Mouse (Mus musculus): ENCODE data around the gene Wipf2. TPM values are rescaled to one million over a fixed set of nuclear protein-coding genes. Genes with fewer than 3 reads are reported as not detected.
"Not testable (repeated sequence)": the region's sequence is repeated elsewhere in the genome, so short reads cannot be mapped to it uniquely, and the experiment has no call there.

The Wipf2 gene
- total RNA-seq, 1 experiment from 2014 or later, result 6.7 TPM

DNA sequence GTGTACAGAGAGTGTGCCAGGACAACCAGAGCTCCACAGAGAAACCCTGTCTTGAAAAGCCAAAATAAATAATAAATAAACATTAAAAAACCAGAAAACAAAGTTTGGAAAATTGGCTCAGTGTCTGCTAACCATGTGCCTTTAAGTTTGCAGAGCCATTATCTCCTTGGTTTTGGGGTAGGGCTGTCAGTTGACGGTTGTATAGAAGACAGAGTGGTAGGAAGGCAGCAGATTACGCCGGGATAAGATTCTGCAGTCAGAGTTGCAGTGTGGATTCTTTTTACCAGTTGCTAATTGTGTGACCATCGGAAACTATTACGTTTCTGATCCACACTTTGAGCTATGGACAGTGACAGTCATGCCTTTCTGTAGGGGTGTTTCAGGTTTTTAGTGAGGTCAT lies 26.5 kb downstream of the Wipf2 start:
- no peak for ATAC-seq (replicated peaks in 1 of 2; ENCODE audit: insufficient read depth in 1 of 2, low FRiP score in 2 of 2, low TSS enrichment in 1 of 2, low read depth in 1 of 2, poor library complexity in 2 of 2, severe bottlenecking in 2 of 2)

DNA sequence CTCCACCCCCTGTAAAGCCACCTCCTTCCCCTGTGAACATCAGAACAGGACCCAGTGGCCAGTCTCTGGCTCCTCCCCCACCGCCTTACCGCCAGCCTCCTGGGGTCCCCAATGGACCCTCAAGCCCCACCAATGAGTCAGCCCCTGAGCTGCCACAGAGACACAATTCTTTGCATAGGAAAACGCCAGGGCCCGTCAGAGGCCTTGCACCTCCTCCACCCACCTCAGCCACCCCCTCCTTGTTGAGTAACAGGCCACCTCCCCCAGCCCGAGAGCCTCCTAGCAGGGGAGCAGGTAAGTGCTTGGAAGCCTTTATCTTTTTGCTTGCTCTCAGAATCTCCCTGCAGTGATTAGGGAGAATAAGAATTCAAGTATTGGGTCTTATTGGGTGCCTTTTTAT lies 29.0 kb downstream of the Wipf2 start:
- ATAC-seq (replicated peaks in 1 of 2; ENCODE audit: insufficient read depth in 1 of 2, low FRiP score in 2 of 2, low TSS enrichment in 1 of 2, low read depth in 1 of 2, poor library complexity in 2 of 2, severe bottlenecking in 2 of 2), result no peak

DNA sequence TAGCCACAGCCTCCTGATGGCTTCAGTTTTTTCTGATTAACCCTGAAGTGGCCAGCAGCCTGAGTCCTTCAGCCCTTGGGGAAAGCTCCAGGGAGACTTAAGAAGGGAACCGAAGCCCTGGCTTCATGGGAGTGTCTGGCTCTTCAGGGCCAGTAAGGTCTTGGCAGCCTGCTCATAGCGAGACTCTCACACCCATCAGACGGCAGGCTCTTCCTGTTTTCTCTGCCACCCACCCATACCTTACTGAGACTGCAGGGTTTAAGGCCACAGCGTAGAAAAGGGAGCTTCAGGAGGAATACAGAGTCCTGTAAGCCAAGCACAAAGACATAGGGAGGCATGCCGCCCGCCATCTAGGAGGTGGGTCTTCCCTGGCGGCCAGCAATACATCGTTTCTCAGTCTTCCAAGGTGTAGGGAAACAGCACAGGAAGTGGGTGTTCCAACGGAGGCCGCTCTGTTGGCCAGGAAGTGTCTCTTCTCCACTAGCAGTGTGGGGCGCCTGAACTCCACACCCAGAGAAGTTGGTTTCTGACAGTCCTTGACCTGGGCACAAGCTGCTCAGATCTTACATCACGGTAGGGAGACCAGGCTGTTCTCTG lies 37.2 kb downstream of the Wipf2 start:
- ATAC-seq (replicated peaks in 1 of 2; ENCODE audit: insufficient read depth in 1 of 2, low FRiP score in 2 of 2, low TSS enrichment in 1 of 2, low read depth in 1 of 2, poor library complexity in 2 of 2, severe bottlenecking in 2 of 2), result peak; percentile 59 to 77

DNA sequence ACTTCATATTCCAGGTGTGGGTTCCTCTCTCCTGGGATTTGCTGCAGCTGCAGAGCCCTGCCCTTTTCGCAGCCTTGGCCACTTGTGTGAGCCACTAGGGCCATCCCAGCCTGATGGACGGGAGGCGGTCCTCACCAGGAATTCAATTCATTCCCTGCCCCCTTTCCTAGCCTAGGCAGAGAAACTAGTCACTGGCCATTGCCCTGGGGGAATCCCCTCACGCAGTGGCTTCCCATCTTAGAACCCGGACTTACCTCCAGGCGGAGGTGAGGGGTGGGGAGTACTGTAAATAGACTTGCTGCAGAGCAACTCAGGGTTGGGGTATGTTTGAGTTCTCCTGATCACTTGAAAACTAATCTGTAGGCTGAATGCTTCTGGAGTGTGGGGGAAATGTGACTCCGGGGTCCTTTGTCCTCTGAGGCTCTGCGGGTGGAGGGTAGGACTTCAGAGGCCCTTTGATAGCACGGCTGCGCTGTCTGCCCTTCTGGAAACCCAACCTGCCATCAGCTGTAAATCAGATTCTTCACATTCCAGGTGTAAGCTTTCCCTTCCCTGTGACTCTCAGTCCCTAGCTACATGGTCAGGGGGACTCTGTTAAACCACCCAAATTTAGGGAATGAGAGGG lies 39.3 kb downstream of the Wipf2 start:
- ATAC-seq (replicated peaks in 1 of 2; ENCODE audit: insufficient read depth in 1 of 2, low FRiP score in 2 of 2, low TSS enrichment in 1 of 2, low read depth in 1 of 2, poor library complexity in 2 of 2, severe bottlenecking in 2 of 2), result no peak

DNA sequence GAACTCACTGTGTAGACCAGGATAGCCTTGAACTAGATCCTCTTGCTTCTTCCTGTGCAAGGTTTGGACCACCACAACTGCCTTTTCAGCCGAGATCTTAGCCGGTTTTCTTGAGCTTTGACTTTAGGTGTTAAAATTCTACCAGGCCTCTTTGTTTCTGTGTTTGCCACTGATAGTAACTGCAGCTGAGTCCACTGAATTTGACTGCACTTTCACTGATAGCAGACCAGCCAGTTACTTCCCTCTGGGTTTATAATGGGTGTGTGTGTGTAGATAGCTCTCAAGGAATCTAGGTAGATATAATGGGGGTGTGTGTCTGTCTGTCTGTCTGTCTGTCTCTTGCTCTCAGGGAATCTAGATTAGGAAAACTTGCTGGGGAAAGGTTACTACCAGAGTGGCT lies 41.1 kb downstream of the Wipf2 start:
- ATAC-seq (replicated peaks in 1 of 2; ENCODE audit: insufficient read depth in 1 of 2, low FRiP score in 2 of 2, low TSS enrichment in 1 of 2, low read depth in 1 of 2, poor library complexity in 2 of 2, severe bottlenecking in 2 of 2), result no peak

DNA sequence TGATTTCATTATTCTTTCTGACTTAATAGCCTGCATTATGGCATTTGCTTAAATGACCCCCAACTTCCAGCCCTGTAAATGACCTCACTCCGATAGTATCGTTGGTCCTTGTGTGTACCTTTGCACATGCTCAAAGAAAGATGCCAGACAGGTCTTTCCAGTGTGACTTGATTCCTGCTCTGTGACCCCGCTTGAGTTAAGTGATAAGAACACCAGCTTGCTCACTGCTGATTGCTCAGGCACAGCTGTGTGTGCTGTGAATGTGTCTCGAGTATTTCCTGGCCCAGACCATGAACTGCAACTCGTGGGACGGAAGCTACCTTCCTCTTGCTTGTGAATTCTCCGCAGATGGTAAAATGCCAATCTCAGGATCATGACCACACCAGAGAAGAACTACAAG lies 41.6 kb downstream of the Wipf2 start:
- no peak for ATAC-seq (replicated peaks in 1 of 2; ENCODE audit: insufficient read depth in 1 of 2, low FRiP score in 2 of 2, low TSS enrichment in 1 of 2, low read depth in 1 of 2, poor library complexity in 2 of 2, severe bottlenecking in 2 of 2)

DNA sequence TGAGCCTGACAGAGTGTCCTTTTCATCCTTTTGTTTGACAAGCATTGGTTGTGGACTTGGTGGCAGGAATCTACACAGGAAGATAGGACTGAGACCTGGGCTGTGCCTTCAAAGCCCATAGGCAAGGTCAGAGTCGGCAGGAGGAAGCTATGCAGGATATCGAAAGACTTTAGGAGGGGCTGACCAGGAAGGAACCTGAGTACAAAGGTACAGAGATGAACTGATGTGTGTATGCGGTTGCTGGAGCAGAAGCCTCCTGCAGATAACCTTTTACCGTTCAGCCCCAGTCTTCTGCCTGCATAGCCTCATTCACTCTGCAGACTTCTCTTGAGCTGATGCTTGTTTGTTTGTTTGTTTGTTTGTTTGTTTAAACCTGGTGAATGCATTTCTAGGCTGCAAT lies 42.1 kb downstream of the Wipf2 start:
- no peak for ATAC-seq (replicated peaks in 1 of 2; ENCODE audit: insufficient read depth in 1 of 2, low FRiP score in 2 of 2, low TSS enrichment in 1 of 2, low read depth in 1 of 2, poor library complexity in 2 of 2, severe bottlenecking in 2 of 2)

DNA sequence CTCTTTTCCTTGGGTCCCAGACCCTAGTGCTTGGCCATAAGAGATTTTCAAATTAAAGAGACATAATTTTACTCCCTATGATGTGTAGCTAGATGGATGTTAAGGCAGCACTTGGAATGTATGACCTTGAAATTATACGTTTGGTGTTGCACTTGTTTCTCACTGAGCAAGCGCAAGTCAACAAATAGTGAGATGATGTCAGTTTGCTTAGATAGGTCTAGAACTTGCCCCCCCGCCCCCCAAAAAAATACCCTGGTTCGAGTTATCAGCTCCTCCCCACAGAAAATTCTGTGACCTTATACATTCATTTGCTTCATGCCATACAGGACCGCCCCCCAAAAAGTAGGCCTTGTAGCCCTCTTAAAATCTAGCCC lies 43.6 kb downstream of the Wipf2 start:
- ATAC-seq (replicated peaks in 1 of 2; ENCODE audit: insufficient read depth in 1 of 2, low FRiP score in 2 of 2, low TSS enrichment in 1 of 2, low read depth in 1 of 2, poor library complexity in 2 of 2, severe bottlenecking in 2 of 2), result no peak

DNA sequence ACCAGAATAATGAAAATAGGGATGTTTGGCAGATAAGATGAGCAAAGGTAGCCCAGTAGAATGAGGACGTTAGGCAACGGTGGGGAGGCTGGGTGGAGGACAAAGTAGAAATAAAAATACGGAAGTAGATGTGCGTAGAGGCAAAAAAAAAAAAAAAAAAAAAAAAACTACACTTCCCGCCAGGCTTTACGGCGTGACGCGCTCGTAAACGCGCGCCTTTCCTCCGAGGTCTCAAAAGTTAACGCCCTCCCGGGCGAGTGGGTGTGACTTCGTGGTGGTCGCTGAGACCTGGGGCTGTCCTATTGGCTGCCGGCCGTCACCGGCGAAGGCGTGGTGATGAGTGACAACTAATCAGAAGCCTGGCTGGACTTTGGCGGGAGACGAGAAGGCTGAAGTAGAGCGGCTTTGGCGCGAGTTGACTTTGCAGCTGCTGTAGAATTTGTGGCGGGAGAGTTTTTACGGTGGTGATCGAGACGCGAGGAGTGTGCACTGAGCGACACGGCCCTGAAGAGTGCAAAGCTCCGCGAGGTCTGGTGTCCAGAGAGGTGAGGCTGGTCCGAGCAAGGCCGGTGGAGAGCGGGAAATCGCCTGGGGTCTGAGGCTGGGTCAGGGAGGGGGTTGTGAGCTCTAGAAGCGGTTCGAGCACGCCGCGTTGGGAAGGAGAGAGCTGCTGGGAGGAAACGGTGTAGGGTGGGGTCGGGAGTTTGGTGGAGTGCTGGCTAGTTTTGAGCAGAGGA lies 44.2 kb downstream of the Wipf2 start, which contains the start of gene Cdc6:
Gene Cdc6 (plus strand): TSS at position 365 of the 737 bp plus-strand sequence.
- ATAC-seq (replicated peaks in 1 of 2; ENCODE audit: insufficient read depth in 1 of 2, low FRiP score in 2 of 2, low TSS enrichment in 1 of 2, low read depth in 1 of 2, poor library complexity in 2 of 2, severe bottlenecking in 2 of 2), result peak; percentile 98

DNA sequence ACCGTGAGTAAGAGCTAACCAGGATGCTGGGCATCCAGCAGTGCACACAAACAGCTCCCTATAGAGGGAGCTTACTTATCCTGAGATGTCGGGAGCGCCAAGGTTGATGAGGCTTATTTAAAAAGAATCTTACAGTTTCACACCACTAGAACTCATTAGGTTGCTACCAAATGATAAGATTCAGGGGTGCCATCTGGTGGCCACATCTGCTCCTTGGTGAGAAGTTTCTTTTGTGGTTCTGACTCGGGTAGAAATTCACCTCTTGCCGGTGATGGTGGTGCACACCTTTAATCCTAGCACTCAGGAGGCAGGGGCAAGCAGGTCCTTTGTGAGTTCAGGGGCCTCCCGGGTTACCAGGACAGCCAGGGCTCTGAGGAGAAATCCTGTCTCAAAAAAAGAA lies 46.2 kb downstream of the Wipf2 start:
- ATAC-seq (replicated peaks in 1 of 2; ENCODE audit: insufficient read depth in 1 of 2, low FRiP score in 2 of 2, low TSS enrichment in 1 of 2, low read depth in 1 of 2, poor library complexity in 2 of 2, severe bottlenecking in 2 of 2), result 0 out of 4 replicates have a peak, but pooled peaks have one; percentile 24 to 28

DNA sequence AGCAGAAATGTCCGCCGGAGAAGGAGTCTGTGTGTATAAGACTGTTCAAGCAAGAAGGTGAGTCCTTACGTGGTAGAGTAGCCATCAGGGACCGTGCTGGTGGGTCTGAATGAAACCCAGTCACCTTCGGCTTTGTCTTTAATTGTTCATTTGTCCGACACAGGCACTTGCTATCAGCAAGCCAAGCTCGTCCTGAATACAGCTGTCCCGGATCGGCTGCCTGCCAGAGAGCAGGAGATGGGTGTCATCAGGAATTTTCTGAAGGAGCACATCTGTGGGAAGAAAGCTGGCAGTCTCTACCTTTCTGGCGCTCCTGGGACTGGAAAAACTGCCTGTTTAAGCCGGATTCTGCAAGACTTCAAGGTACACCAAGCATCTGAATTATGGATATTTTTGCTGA lies 47.0 kb downstream of the Wipf2 start:
- ATAC-seq (replicated peaks in 1 of 2; ENCODE audit: insufficient read depth in 1 of 2, low FRiP score in 2 of 2, low TSS enrichment in 1 of 2, low read depth in 1 of 2, poor library complexity in 2 of 2, severe bottlenecking in 2 of 2), result no peak

DNA sequence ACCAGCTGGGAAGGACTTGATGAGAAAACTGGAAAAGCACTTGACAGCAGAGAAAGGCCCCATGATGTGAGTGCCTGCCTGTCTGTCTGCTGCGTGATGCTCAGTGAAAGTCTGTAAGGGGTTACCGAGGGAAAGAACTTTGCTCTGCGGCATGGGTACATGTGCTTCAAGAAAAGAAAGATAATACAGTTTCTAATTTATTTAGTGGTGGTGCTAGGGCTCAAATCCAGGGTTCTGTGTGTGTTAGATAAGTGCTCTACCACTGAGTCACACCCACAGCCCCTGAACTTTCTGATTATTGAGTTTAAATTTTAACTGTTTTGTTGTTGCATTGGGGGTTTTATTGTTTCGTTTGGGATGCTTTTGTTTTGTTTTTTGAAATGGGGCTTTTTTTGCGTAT lies 48.1 kb downstream of the Wipf2 start:
- ATAC-seq (replicated peaks in 1 of 2; ENCODE audit: insufficient read depth in 1 of 2, low FRiP score in 2 of 2, low TSS enrichment in 1 of 2, low read depth in 1 of 2, poor library complexity in 2 of 2, severe bottlenecking in 2 of 2), result no peak

DNA sequence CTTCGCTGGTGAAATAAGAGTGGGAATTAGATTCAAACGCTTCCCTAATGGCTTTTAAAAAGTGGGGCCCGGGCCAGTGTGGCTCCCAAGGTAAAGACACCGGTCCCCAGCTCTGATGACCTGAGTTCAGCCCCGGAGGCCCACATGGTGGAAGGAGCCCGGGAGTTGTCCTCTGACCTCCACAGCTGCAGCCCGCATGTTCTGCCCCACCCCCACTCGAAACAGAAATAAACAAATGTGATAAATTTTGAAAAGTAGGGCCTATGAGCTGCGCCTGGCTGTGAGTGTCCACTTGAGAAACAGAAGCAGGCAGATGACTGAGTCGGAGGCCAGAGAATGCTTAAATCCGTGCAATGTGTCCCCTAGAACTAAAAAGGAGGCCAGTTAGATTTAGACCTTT lies 50.8 kb downstream of the Wipf2 start:
- ATAC-seq (replicated peaks in 1 of 2; ENCODE audit: insufficient read depth in 1 of 2, low FRiP score in 2 of 2, low TSS enrichment in 1 of 2, low read depth in 1 of 2, poor library complexity in 2 of 2, severe bottlenecking in 2 of 2), result no peak

DNA sequence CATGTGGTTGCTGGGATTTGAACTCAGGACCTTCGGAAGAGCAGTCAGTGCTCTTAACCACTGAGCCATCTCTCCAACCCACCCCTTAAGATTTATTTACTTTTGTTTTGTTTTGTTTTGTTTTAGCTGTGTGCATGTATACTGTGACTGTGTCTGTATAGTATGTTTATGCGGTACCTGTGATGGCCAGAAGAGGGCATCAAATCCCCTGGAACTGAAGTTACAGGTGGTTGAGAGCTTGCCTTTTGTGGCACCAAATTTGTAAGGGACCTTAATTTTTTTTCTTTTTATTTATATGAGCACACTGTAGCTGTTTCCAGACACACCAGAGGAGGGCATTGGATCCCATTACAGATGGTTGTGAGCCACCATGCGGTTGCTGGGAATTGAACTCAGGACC lies 52.9 kb downstream of the Wipf2 start:
- not testable (repeated sequence) for ATAC-seq (replicated peaks in 1 of 2; ENCODE audit: insufficient read depth in 1 of 2, low FRiP score in 2 of 2, low TSS enrichment in 1 of 2, low read depth in 1 of 2, poor library complexity in 2 of 2, severe bottlenecking in 2 of 2)

DNA sequence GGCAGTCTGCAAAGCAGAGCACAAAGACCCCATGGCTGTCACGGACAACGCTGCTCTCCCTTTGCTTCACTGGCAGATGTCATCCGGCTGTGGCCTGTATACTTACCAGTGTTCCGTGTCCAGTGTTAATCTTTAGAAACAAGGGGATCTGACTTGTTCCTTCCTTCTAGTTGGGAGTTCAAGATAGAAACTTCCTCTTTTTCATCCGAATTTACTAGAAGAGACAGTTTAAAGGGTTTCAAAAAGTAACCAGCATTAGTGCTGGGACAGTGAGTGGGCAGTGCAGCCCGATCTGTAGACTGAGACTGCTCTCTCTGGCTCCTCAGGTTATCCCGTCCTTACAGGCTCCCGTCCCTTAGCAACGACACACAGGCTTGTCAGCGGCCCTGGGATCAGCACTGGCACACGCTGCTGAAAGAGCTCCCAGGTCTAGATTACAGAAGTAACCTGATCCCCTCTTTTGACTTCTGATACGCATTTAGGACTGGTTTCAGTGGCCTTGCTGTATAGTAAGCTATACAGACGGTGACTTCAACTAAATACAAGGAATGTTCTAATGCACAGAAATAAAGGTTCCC lies 54.1 kb downstream of the Wipf2 start:
- peak; percentile 28 to 36; a peak in 3 of 4 replicates for ATAC-seq (replicated peaks in 1 of 2; ENCODE audit: insufficient read depth in 1 of 2, low FRiP score in 2 of 2, low TSS enrichment in 1 of 2, low read depth in 1 of 2, poor library complexity in 2 of 2, severe bottlenecking in 2 of 2)

DNA sequence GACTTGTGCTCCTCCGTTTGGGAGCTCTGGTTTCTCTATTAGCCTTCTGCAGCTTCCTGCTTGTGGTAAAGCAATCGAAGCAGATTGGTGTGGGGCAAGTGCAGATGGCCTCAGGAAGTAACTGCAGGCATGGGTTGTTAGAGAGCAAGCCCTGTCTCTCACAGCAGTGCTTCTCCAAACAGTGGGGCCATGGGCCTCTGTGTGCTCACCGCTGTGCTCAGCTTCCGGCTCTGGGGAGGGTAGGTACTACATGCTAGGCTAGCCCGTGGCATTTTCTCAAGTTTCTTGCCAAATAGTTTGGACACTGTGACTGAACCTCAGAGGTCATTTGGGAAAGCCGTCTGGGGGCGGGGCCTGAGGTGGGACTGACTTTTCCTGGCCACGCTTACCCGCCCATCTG lies 54.8 kb downstream of the Wipf2 start:
- peak; percentile 91 to 93 for ATAC-seq (replicated peaks in 1 of 2; ENCODE audit: insufficient read depth in 1 of 2, low FRiP score in 2 of 2, low TSS enrichment in 1 of 2, low read depth in 1 of 2, poor library complexity in 2 of 2, severe bottlenecking in 2 of 2)

DNA sequence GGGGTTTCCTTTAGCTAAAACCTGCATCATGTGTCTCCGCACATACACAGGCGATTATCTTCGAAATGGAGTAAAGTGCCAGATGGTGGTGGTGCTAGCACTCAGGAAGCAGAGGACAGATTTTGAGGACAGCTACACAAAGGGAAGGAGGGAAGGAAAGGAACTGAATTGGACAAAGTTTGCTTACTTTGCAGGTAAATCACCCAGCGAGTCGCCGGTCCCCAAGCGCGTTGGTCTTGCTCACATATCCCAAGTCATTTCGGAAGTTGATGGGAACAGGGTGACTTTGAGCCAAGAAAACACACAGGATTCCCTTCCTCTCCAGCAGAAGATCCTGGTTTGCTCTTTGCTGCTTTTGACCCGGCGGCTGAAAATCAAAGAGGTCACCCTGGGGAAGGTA lies 55.6 kb downstream of the Wipf2 start:
- ATAC-seq (replicated peaks in 1 of 2; ENCODE audit: insufficient read depth in 1 of 2, low FRiP score in 2 of 2, low TSS enrichment in 1 of 2, low read depth in 1 of 2, poor library complexity in 2 of 2, severe bottlenecking in 2 of 2), result no peak

DNA sequence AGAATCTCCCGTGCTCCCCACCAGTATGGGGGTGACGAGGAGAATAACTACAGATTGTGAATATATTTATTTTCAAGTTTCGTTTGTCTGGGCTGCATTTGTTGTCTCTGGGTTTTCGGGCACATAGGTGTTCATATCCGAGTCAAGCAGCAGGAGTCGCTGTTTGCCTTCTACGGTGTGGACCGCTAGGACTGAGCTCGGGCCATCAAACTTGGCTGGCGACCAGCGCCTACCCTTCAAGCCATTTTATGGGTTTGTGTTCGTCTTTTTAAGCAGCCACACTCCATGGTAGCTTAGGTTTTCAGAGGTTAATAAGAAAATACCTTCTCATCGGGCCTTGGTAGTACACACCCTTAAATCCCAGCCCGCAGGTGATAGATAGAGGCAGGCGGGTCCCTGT lies 58.4 kb downstream of the Wipf2 start:
- not testable (repeated sequence) for ATAC-seq (replicated peaks in 1 of 2; ENCODE audit: insufficient read depth in 1 of 2, low FRiP score in 2 of 2, low TSS enrichment in 1 of 2, low read depth in 1 of 2, poor library complexity in 2 of 2, severe bottlenecking in 2 of 2)
